ENCODE assay signal across 9 mouse cellular contexts in genomic region chr10:120551851-120552281, GRCm38 (mm10).
DNase-seq lines count a peak whose midpoint lies in the region; ATAC-seq and TF ChIP-seq lines count a peak whose summit lies in the region.
"Had no signal": no experiment of that assay in that cellular context is flagged by ENCODE, and none has a peak within 500 bp of the region (broad histone marks: within the 10 kb centered on the region; RNA-seq: fewer than 3 reads in every experiment).

No protein-coding gene starts in this region.

- TF ChIP-seq CTCF in layer of hippocampus, adult 2 months (conservative IDR thresholded peaks at IDR 0.05) = no peak

- peak; percentile 16 to 21 for DNase-seq in layer of hippocampus, postnatal 10 days (ENCODE audit: low spot score in 2 of 2)
- DNase-seq in layer of hippocampus, adult 2 months (ENCODE audit: low spot score in 2 of 2) = no peak
- peak; percentile 83 for DNase-seq in embryo, embryonic 9.5 days (ENCODE audit: extremely low spot score)
- DNase-seq in mesoderm, embryonic 11.5 days (ENCODE audit: low read depth, low spot score) = peak; percentile 89
- no peak for DNase-seq in B cell, adult 2 months
- DNase-seq in T-cell, adult 2 months (ENCODE audit: low spot score) = no peak

- H3K9ac ChIP-seq in hindbrain, embryonic 13.5 days = peak overlapping the region; percentile 73

- WGBS in hindbrain, embryonic 13.5 days = under 1% methylated on average over 18 of the region's 18 CpGs

- H3K4me3 ChIP-seq in layer of hippocampus, adult 2 months = no peak overlapping the region
- H3K4me3 ChIP-seq in hindbrain, embryonic 13.5 days = peak overlapping the region; percentile 53

- no peaks in the 10 kb centered on the region for H3K36me3 ChIP-seq in hindbrain, embryonic 13.5 days

- peaks cover 23% of the 10 kb centered on the region for H3K27me3 ChIP-seq in hindbrain, embryonic 13.5 days

- no peaks in the 10 kb centered on the region for H3K9me3 ChIP-seq in hindbrain, embryonic 13.5 days

- H3K27ac ChIP-seq in layer of hippocampus, adult 2 months = no peak overlapping the region
- H3K27ac ChIP-seq in hindbrain, embryonic 13.5 days = no peak overlapping the region
- H3K27ac ChIP-seq: heart, adult 2 months had no signal

- peaks cover 18% of the 10 kb centered on the region for H3K4me1 ChIP-seq in hindbrain, embryonic 13.5 days (replicated peaks)

- peak overlapping the region; percentile 98 for H3K4me2 ChIP-seq in hindbrain, embryonic 13.5 days

- no peak for ATAC-seq in hindbrain, embryonic 13.5 days (ENCODE audit: low FRiP score)
- no peak for ATAC-seq in monocyte, adult 5-6 weeks (replicated peaks; ENCODE audit: insufficient number of reproducible peaks, low FRiP score, low TSS enrichment, poor library complexity, severe bottlenecking)

Comparison
In these comparisons a context has a peak if more than half of its experiments do, and no peak if none do; other contexts are left out.
1. DNase-seq: peak in layer of hippocampus, postnatal 10 days (2 of 2), embryo, embryonic 9.5 days (single experiment) and mesoderm, embryonic 11.5 days (single experiment); none in layer of hippocampus, adult 2 months (0 of 2), B cell, adult 2 months (0 of 2) and T-cell, adult 2 months (single experiment).